Mouse (Mus musculus): ENCODE results near the gene Slc7a1. TPM values are rescaled to one million over a fixed set of nuclear protein-coding genes. Genes with fewer than 3 reads are reported as not detected.
"Not testable (repeated sequence)": the region's sequence is repeated elsewhere in the genome, so short reads cannot be mapped to it uniquely, and the experiment has no call there.

Gene Slc7a1
- total and polyA plus RNA-seq, 3 experiments = 20.5 to 78.3 (median 69.5) TPM

DNA sequence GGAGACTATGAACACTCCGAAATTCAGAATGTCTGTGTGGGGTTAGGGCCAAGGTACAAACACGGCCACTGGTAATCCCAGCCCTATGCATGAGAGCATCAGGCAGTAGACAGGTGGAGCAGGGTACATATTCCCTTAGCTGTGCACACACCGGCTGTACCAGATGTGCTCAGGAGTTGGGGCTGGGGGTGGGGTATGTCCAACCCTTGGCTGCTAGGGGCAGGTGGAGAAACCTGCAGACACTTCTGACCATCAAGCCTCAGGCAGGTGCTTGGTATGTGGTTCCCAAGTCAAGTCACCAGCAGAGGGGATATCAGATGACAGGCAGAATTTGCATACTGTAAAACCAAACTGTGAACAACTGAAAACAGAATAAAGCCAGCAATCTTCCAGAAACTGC is 70.7 kb downstream of the Slc7a1 start:
- peaks cover 55 to 67% of the 10 kb centered on the region in 2 experiments for H3K36me3 ChIP-seq (replicated peaks in 1 of 2; ENCODE audit: control insufficient read depth in 1 of 2, insufficient read depth in 1 of 2, low read length in 1 of 2)
- dilution Hi-C loops (cut with MboI; ENCODE audit: extremely low pct_ligation_motif_present, extremely low pct_unique_long_range_greater_than_20kb, low sequenced_read_pairs) = no loop called here
- TF ChIP-seq HCFC1 (IDR thresholded peaks at IDR 0.05; ENCODE audit: low read depth, low read length) (no peak), NELFE (IDR thresholded peaks at IDR 0.05; ENCODE audit: low read depth, low read length) (no peak), EP300 (IDR thresholded peaks at IDR 0.05; ENCODE audit: low read length) (0 out of 2 replicates have a peak, but pooled peaks have one; percentile 44), TCF12 (IDR thresholded peaks at IDR 0.05; ENCODE audit: low read depth, low read length) (peak; percentile 73; the same call in 1 of the 2 replicates), BHLHE40 (IDR thresholded peaks at IDR 0.05; ENCODE audit: low read depth, low read length) (peak; percentile 72)

DNA sequence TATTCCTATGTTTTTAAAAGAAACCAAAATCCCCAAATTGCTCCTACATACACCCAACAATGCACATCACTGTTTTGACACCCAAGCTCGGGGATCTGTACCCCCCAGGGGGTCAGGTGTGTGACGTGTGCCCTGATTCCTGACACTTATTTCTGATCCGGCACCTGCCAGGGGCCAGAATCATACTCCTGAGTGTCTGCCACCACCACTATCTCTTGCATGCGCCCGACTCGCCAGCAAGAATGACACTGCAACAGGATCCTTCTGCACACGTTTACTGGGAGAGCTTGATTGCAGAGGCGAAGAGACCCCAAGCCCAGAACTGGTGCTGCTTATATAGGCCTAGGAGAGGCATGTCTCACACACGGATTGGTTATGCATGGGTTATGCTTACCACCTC is 73.4 kb downstream of the Slc7a1 start:
- in situ Hi-C loops (cut with MboI; ENCODE audit: low pct_ligation_motif_present, low pct_unique_long_range_greater_than_20kb, low sequenced_read_pairs) = loop anchor here (25.0 kb wide), 1 partner anchor 461 kb away; no protein-coding TSS in a partner anchor
- H3K27ac ChIP-seq (ENCODE audit: insufficient read depth, low read depth); H3K9ac ChIP-seq (ENCODE audit: insufficient read depth, low read depth); DNase-seq (ENCODE audit: extremely low read depth); H3K4me2 ChIP-seq (ENCODE audit: insufficient read depth, low read depth, poor library complexity, severe bottlenecking); dilution Hi-C loops (cut with MboI; ENCODE audit: extremely low pct_ligation_motif_present, extremely low pct_unique_long_range_greater_than_20kb, low sequenced_read_pairs); H3K27me3 ChIP-seq (replicated peaks); H3K4me3 ChIP-seq (replicated peaks in 1 of 3; ENCODE audit: low read depth in 2 of 3, low read length in 2 of 3, poor library complexity in 1 of 3); H3K79me2 ChIP-seq (replicated peaks; ENCODE audit: control insufficient read depth, extremely low read depth, insufficient read depth, poor library complexity, severe bottlenecking); H3K9me3 ChIP-seq (replicated peaks; ENCODE audit: low read length): not testable (repeated sequence)
- H3K4me1 ChIP-seq (ENCODE audit: control insufficient read depth in 1 of 2, insufficient read depth in 2 of 2) = peaks cover 10 to 27% of the 10 kb centered on the region in 2 experiments
- H3K36me3 ChIP-seq (replicated peaks in 1 of 2; ENCODE audit: control insufficient read depth in 1 of 2, insufficient read depth in 1 of 2, low read length in 1 of 2) = peaks cover 28 to 41% of the 10 kb centered on the region in 2 experiments

More for the DNA sequence above, 70.7 kb downstream of the Slc7a1 start:
- H3K27me3 ChIP-seq (replicated peaks) = no peaks in the 10 kb centered on the region
- no peaks in the 10 kb centered on the region; the same call in 1 of the 2 replicates for H3K79me2 ChIP-seq (replicated peaks; ENCODE audit: control insufficient read depth, extremely low read depth, insufficient read depth, poor library complexity, severe bottlenecking)
- peak; percentile 50 for DNase-seq (ENCODE audit: extremely low read depth)
- no peak overlapping the region for H3K4me2 ChIP-seq (ENCODE audit: insufficient read depth, low read depth, poor library complexity, severe bottlenecking)
- in situ Hi-C loops (cut with MboI; ENCODE audit: low pct_ligation_motif_present, low pct_unique_long_range_greater_than_20kb, low sequenced_read_pairs) = loop anchor here (25.0 kb wide), 1 partner anchor 458 kb away; no protein-coding TSS in a partner anchor
- no peak overlapping the region for H3K4me3 ChIP-seq (replicated peaks in 1 of 3; ENCODE audit: low read depth in 2 of 3, low read length in 2 of 3, poor library complexity in 1 of 3)
- H3K9ac ChIP-seq (ENCODE audit: insufficient read depth, low read depth) = no peak overlapping the region
- H3K27ac ChIP-seq (ENCODE audit: insufficient read depth, low read depth) = no peak overlapping the region; the same call in 1 of the 2 replicates
- H3K9me3 ChIP-seq (replicated peaks; ENCODE audit: low read length) = peaks cover 10% of the 10 kb centered on the region
- peaks cover 10 to 27% of the 10 kb centered on the region in 2 experiments for H3K4me1 ChIP-seq (ENCODE audit: control insufficient read depth in 1 of 2, insufficient read depth in 2 of 2)

DNA sequence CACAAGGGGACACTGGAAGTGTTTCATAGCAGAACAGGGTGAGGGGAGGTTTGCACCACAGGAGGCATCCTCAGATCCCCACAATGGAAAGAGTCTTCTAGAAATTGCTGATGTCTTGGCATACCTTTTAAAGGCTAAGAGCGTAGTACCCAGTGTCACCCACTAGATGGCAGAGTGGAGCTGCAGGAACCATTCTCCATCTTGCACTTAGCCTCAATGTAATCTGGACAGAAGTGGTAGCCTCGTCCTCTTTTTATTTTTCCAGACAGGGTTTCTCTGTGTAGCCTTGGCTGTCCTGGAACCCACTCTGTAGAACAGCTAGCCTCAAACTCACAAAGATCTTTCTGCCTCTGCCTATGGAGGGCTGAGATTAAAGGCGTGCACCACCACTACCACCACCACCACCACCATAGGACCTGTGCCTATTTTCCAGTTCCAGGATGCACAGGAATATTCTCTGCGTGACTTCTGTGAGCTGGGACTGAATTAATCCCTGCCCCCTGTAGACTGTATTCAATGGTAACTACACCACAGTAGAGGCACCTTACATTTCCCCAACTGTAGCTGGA is 74.3 kb downstream of the Slc7a1 start:
- Histone ChIP-seq H3K36me3 (replicated peaks in 1 of 2; ENCODE audit: control insufficient read depth in 1 of 2, insufficient read depth in 1 of 2, low read length in 1 of 2) (peaks cover 21 to 32% of the 10 kb centered on the region in 2 experiments), H3K27me3 (replicated peaks) (no peaks in the 10 kb centered on the region), H3K79me2 (replicated peaks; ENCODE audit: control insufficient read depth, extremely low read depth, insufficient read depth, poor library complexity, severe bottlenecking) (no peaks in the 10 kb centered on the region), H3K9me3 (replicated peaks; ENCODE audit: low read length) (peaks cover 10% of the 10 kb centered on the region), H3K27ac (ENCODE audit: insufficient read depth, low read depth) (no peak overlapping the region), H3K4me2 (ENCODE audit: insufficient read depth, low read depth, poor library complexity, severe bottlenecking) (no peak overlapping the region), H3K4me3 (replicated peaks in 1 of 3; ENCODE audit: low read depth in 2 of 3, low read length in 2 of 3, poor library complexity in 1 of 3) (no peak overlapping the region), H3K9ac (ENCODE audit: insufficient read depth, low read depth) (no peak overlapping the region), H3K4me1 (ENCODE audit: control insufficient read depth in 1 of 2, insufficient read depth in 2 of 2) (peaks cover 10 to 19% of the 10 kb centered on the region in 2 experiments)
- DNase-seq (ENCODE audit: extremely low read depth) = peak; percentile 73
- dilution Hi-C loops (cut with MboI; ENCODE audit: extremely low pct_ligation_motif_present, extremely low pct_unique_long_range_greater_than_20kb, low sequenced_read_pairs) (no loop called here), in situ Hi-C loops (cut with MboI; ENCODE audit: low pct_ligation_motif_present, low pct_unique_long_range_greater_than_20kb, low sequenced_read_pairs) (loop anchor here (25.0 kb wide), 1 partner anchor 462 kb away; no protein-coding TSS in a partner anchor)
- no peak for TF ChIP-seq JUN (IDR thresholded peaks at IDR 0.05; ENCODE audit: insufficient read depth, low read depth, low read length)
- TF ChIP-seq CHD2 (IDR thresholded peaks at IDR 0.05; ENCODE audit: low read length) = no peak
- TF ChIP-seq IRF4 (IDR thresholded peaks at IDR 0.05; ENCODE audit: low read depth, low read length) = peak; percentile 21; the same call in 1 of the 2 replicates
- TF ChIP-seq POLR2A (IDR thresholded peaks at IDR 0.05; ENCODE audit: low read depth, low read length) = no peak
- TF ChIP-seq BHLHE40 (IDR thresholded peaks at IDR 0.05; ENCODE audit: low read depth, low read length) = no peak
- no peak for TF ChIP-seq MYC (IDR thresholded peaks at IDR 0.05; ENCODE audit: low read depth, low read length)
- no peak for TF ChIP-seq UBTF (IDR thresholded peaks at IDR 0.05; ENCODE audit: low read depth, low read length)
- TF ChIP-seq E2F4 (IDR thresholded peaks at IDR 0.05; ENCODE audit: insufficient replicate concordance, low read depth, low read length) = no peak
- TF ChIP-seq MAX (IDR thresholded peaks at IDR 0.05; ENCODE audit: low read length) = no peak
- TF ChIP-seq ZC3H11A (IDR thresholded peaks at IDR 0.05; ENCODE audit: low read depth, low read length) = peak; percentile 87
- TF ChIP-seq USF2 (conservative IDR thresholded peaks at IDR 0.05; ENCODE audit: low read depth, low read length) = no peak
- no peak; the same call in 1 of the 2 replicates for TF ChIP-seq NRF1 (IDR thresholded peaks at IDR 0.05; ENCODE audit: low read depth, low read length)
- peak; percentile 49; the same call in 1 of the 2 replicates for TF ChIP-seq NELFE (IDR thresholded peaks at IDR 0.05; ENCODE audit: low read depth, low read length)
- no peak for TF ChIP-seq EP300 (IDR thresholded peaks at IDR 0.05; ENCODE audit: low read length)
- TF ChIP-seq POLR2AphosphoS2 (IDR thresholded peaks at IDR 0.05; ENCODE audit: low read depth, low read length) = no peak; the same call in 1 of the 2 replicates
- TF ChIP-seq MAZ (IDR thresholded peaks at IDR 0.05; ENCODE audit: low read depth, low read length) = no peak
- TF ChIP-seq MAFK (IDR thresholded peaks at IDR 0.05; ENCODE audit: insufficient replicate concordance, low read length) = 0 out of 2 replicates have a peak, but pooled peaks have one; percentile 13
- TF ChIP-seq GABPA (IDR thresholded peaks at IDR 0.05; ENCODE audit: insufficient replicate concordance, low read depth, low read length) = no peak
- no peak for TF ChIP-seq CHD1 (IDR thresholded peaks at IDR 0.05; ENCODE audit: low read depth, low read length)
- no peak for TF ChIP-seq JUND (conservative IDR thresholded peaks at IDR 0.05; ENCODE audit: low read depth, low read length)
- TF ChIP-seq MEF2A (IDR thresholded peaks at IDR 0.05; ENCODE audit: borderline replicate concordance, low read depth, low read length) = no peak
- TF ChIP-seq PAX5 (IDR thresholded peaks at IDR 0.05; ENCODE audit: low read length) = no peak
- TF ChIP-seq TCF12 (IDR thresholded peaks at IDR 0.05; ENCODE audit: low read depth, low read length) = no peak
